Mouse (Mus musculus) heart, postnatal 14 days (tissue): Measurements from ENCODE around the gene Olfr411. TPM values are rescaled to one million over a fixed set of nuclear protein-coding genes. Genes with fewer than 3 reads are reported as not detected.

Experiments
- DNase-seq, 2 experiments: peaks; one replicate each; pipeline ENCODE4 v3.0.0; 2021 to 2022
- intact Hi-C: fragments of 180-260 bp; cut with DNase I; formaldehyde crosslinking; loops from one replicate; pipeline ENCODE4 v1.15.1; 2025
- long read RNA-seq, 2 experiments: library from polyadenylated mRNA; stranded (forward); transcript quantifications; one replicate each; pipeline ENCODE4 v2.0.0; 2021
- total RNA-seq, 2 experiments: library from RNA; stranded (reverse); gene quantifications; 2 replicates each; pipeline ENCODE4 v1.2.3; 2021

The Olfr411 gene
- not detected for total RNA-seq
- long read RNA-seq, experiment 1, result 0 reads
- long read RNA-seq, experiment 2, result 0 reads

GRCm38 (mm10) chr11:74352550-74352949, at the start of gene Olfr411:
TSS of gene Olfr411 (minus strand) at chr11:74352650.
- intact Hi-C loops, result no loop called here
- no peak for DNase-seq

- peak in 1 of 2 experiments; percentile 21 for DNase-seq
- intact Hi-C loops, result loop anchor here (2.0 to 5.0 kb wide), 3 partner anchors 80 to 145 kb away; no protein-coding TSS in a partner anchor
These were observed 49.7 kb upstream of the Olfr411 start for GRCm38 (mm10) chr11:74402126-74402525.

GRCm38 (mm10) chr11:74395583-74395982, 43.1 kb upstream of the Olfr411 start:
- intact Hi-C loops, result no loop called here
- no peak for DNase-seq

- DNase-seq, result peak; percentile 21 to 39
- intact Hi-C loops, result no loop called here
These were observed 41.0 kb upstream of the Olfr411 start for GRCm38 (mm10) chr11:74393489-74393888.

- no peak for DNase-seq
- intact Hi-C loops, result no loop called here
These were observed 40.5 kb upstream of the Olfr411 start for GRCm38 (mm10) chr11:74392903-74393302.

GRCm38 (mm10) chr11:74391899-74392298, 39.4 kb upstream of the Olfr411 start:
- DNase-seq, result no peak
- intact Hi-C loops, result no loop called here

- intact Hi-C loops, result no loop called here
- DNase-seq, result peak; percentile 16 to 28
These were observed 34.8 kb upstream of the Olfr411 start for GRCm38 (mm10) chr11:74387203-74387602.

GRCm38 (mm10) chr11:74385674-74386073, 33.2 kb upstream of the Olfr411 start:
- intact Hi-C loops, result no loop called here
- peak; percentile 22 to 42 for DNase-seq

- no peak for DNase-seq
- intact Hi-C loops, result loop anchor here (5.0 to 10.0 kb wide), 3 partner anchors 103 to 1335 kb away; partner anchors contain the start of gene Ncbp3
These were observed 26.9 kb upstream of the Olfr411 start for GRCm38 (mm10) chr11:74379166-74379873.

GRCm38 (mm10) chr11:74376847-74377246, 24.4 kb upstream of the Olfr411 start:
- DNase-seq, result peak; percentile 53 to 75
- intact Hi-C loops, result loop anchor here (2.0 to 10.0 kb wide), 4 partner anchors 105 to 1332 kb away; partner anchors contain the start of gene Ncbp3

GRCm38 (mm10) chr11:74371393-74372100, 19.1 kb upstream of the Olfr411 start:
- DNase-seq, result peak; percentile 74 to 87
- intact Hi-C loops, result loop anchor here (5.0 to 10.0 kb wide), 3 partner anchors 1234 to 1364 kb away; partner anchors contain the start of genes Haspin and Ncbp3

GRCm38 (mm10) chr11:74361769-74362168, 9.3 kb upstream of the Olfr411 start, which contains the start of gene Olfr412:
TSS of gene Olfr412 (plus strand) at chr11:74362069.
- DNase-seq, result no peak
- intact Hi-C loops, result no loop called here

GRCm38 (mm10) chr11:74337931-74338330, 14.5 kb downstream of the Olfr411 start, which contains the start of gene Olfr410:
TSS of gene Olfr410 (minus strand) at chr11:74338031.
- DNase-seq, result no peak
- intact Hi-C loops, result no loop called here

GRCm38 (mm10) chr11:74328781-74329180, 23.7 kb downstream of the Olfr411 start:
- intact Hi-C loops, result no loop called here
- DNase-seq, result no peak

GRCm38 (mm10) chr11:74326044-74326443, 26.4 kb downstream of the Olfr411 start:
- no peak for DNase-seq
- intact Hi-C loops, result no loop called here

Other genes with a start within 250 kb of the Olfr411 start
- not detected for gene Olfr401, start 238.9 kb downstream of the Olfr411 start, total RNA-seq
- not detected for gene Olfr402, start 199.1 kb downstream of the Olfr411 start, total RNA-seq
- not detected for gene Olfr403, start 166.4 kb downstream of the Olfr411 start, total RNA-seq
- not detected for gene Olfr43, start 141.3 kb downstream of the Olfr411 start, total RNA-seq
- not detected for gene Olfr406, start 92.8 kb downstream of the Olfr411 start, total RNA-seq
- not detected for gene Olfr59, start 68.9 kb downstream of the Olfr411 start, total RNA-seq
- gene Olfr410, start 14.6 kb downstream of the Olfr411 start, total RNA-seq, result not detected
- not detected for gene Olfr412, start 9.4 kb upstream of the Olfr411 start, total RNA-seq